Mouse (Mus musculus): ENCODE measurements around the gene Txnl4b.

DNA sequence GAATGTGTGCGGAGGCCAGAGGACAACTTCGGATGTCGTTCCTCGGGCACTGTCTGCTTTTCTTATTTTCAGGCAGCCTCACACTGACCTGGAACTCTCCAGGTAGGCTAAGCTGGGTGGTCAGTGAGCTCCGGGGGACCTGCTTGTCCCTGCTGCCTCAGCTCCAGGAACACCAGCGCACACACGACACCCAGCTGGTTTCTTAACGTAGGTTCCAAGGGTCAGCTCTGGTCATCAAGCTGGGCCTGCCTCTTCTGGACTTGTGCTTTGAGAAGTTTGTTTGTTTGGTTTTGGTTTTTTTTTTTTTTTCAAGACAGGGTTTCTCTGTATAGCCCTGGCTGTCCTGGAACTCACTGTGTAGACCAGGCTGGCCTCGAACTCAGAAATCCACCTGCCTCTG, 25.2 kb downstream of the Txnl4b start:
- TF ChIP-seq CTCF (IDR thresholded peaks at IDR 0.05; ENCODE audit: control insufficient read depth, insufficient read depth, insufficient read length) = no peak
- no peak for TF ChIP-seq MAX (IDR thresholded peaks at IDR 0.05)
- no peak for TF ChIP-seq MYOD1 (IDR thresholded peaks at IDR 0.05; ENCODE audit: control insufficient read depth, insufficient read length, low read depth)

Measured in C2C12 (cell line).